Mouse (Mus musculus): ENCODE measurements around the gene Limd2.

Limd2 gene

DNA sequence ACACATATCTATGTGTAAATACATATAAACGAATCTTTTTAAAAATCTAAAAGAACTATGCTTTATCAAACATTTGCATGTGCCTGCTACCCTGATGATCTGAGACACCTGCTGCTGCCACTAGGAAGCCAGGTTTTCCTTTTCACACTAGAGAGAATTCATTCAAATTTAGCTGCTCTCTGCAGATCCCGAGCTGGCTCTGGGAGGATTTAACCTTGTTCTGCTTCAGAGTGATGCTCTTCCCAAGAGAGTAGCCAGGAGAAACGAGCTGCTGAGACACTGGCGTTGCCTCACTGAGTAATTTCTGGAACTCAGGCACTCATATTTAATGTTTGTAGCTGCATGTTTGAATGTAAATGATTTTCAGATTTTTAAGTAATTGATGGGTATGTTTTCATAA is 35.9 kb downstream of the Limd2 start:
- DNase-seq, result no peak

- no peak for DNase-seq
These were observed 37.9 kb downstream of the Limd2 start for GRCm38 (mm10) chr11:106122736-106123135.

DNA sequence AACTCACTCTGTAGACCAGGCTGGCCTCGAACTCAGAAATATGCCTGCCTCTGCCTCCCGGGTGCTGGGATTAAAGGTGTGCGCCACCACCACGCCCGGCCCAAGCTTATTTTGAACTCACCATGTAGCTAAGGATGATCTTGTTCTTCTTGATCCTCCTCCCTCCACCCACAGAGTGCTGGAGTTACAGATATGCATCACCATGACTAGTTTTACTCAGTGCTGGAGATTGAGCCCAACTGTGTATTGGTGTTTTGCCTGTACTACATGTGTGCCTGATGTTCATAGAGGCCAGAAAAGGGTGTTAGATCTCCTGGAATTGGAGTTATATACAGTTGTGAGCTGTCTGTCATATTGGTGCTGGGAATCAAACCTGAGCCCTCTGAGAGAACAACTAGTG is 38.4 kb downstream of the Limd2 start:
- no peak for DNase-seq

GRCm38 (mm10) chr11:106111688-106112087 is 49.0 kb downstream of the Limd2 start:
- no peak for DNase-seq
